Mouse (Mus musculus): Measurements from ENCODE around the gene Samt2. TPM values are rescaled to one million over a fixed set of nuclear protein-coding genes. Genes with fewer than 3 reads are reported as not detected.

The Samt2 gene
- polyA plus RNA-seq (2015; fragmentation: Nextera tagmentation; extraction: Ambion mirVana), result not detected in 2 replicates

DNA sequence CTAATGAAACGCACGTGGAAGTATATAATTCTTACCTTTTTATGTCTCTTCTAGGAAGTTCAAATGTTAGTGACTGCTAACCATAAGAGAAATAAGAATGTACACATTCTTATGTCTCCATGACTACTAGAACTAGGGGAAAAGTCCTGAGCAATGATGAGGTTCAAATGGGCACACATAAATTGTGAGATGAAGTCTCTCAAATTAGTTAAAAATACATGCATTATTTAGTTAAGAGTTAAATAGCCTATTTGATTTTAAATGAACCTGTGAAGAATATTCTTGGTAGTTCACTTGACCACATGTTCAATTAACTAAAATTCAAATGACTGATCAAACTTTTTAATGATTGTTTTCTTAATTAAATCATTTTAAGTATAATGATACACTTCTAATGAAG is at the start of gene Samt2:
Gene Samt2 (minus strand): TSS at position 101 of the 400 bp plus-strand sequence.

Other genes with a start within 250 kb of the Samt2 start
- gene 4930524N10Rik, start 236.0 kb downstream of the Samt2 start, polyA plus RNA-seq (2015; fragmentation: Nextera tagmentation; extraction: Ambion mirVana), result not detected in 2 replicates
- gene Samt4, start 97.4 kb downstream of the Samt2 start, polyA plus RNA-seq (2015; fragmentation: Nextera tagmentation; extraction: Ambion mirVana), result not detected in 2 replicates

Data from neural tube, postnatal 0 days (tissue).